Mouse (Mus musculus): ENCODE data around the gene Gpr162. TPM values are rescaled to one million over a fixed set of nuclear protein-coding genes. Genes with fewer than 3 reads are reported as not detected.
A peak's percentile ranks its signal among the peaks of the same experiment; 100 is the strongest.

Gpr162 gene
- polyA plus RNA-seq, 1 experiment from 2014 or later, result 2.9 TPM

DNA sequence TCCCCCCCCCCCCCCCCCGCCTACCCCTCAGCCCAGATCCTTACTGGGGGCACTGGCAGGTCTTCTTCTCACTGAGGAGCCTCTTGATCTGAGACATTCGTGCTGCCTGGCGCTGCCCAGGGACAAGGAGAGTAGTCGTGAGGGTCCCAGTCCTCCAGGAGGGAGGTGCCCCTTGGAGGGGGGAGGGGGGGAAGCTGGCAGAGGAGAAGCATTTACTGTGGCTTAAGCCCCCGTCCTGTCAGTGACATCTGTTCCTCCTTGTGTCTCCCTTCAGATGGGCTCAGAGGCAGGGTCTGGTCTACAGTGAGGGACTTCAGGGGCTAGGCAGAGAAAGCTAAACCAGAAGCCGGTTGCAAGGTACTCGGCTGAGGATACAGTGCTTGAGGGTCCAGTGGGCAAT, 2.8 kb upstream of the Gpr162 start:
- no peak overlapping the region for H3K9ac ChIP-seq
- no peaks in the 10 kb centered on the region for H3K27me3 ChIP-seq
- ATAC-seq (ENCODE audit: insufficient number of reproducible peaks, low FRiP score, low TSS enrichment, low read depth), result no peak
- no peak overlapping the region for H3K27ac ChIP-seq
- WGBS, result 55% methylated on average over 6 of the region's 7 CpGs
- no peaks in the 10 kb centered on the region for H3K9me3 ChIP-seq
- H3K4me1 ChIP-seq, result peaks cover 32% of the 10 kb centered on the region
- H3K36me3 ChIP-seq, result no peaks in the 10 kb centered on the region
- H3K4me2 ChIP-seq, result no peak overlapping the region
- no peak overlapping the region for H3K4me3 ChIP-seq

DNA sequence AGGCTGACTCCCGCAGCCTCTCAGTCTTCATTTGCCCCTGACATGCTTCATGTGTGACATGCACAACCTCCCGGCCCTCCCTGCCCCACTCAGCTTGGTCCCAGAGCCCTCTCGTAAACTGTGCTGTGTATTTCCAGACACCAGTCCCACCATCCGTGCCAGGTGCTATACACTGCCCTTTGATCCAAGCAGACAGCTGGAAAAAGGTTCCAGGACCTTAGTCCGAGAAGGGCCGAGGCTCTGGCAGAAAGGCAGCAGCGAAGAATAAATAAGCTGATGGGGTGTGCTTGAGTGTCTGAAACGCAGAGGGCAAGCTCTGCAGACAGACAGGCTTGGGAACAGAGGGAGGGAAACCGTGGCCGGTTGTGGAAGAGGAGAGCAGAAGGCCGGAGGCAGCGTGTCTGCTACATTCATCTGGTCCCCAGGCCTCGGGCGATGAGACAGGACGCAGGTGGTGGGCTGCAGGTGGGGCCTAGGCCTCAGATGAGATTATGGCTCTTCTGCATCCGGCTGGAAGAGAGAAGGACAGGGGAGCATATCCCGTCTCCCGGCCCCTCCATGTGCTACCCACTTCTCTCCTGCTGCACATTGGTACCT, 2.1 kb upstream of the Gpr162 start:
- Histone ChIP-seq H3K4me3 (no peak overlapping the region), H3K4me2 (no peak overlapping the region), H3K4me1 (peaks cover 39% of the 10 kb centered on the region), H3K27me3 (no peaks in the 10 kb centered on the region), H3K36me3 (no peaks in the 10 kb centered on the region), H3K9ac (no peak overlapping the region), H3K9me3 (no peaks in the 10 kb centered on the region), H3K27ac (no peak overlapping the region)
- WGBS, result 30% methylated on average over 17 of the region's 18 CpGs
- no peak for ATAC-seq (ENCODE audit: insufficient number of reproducible peaks, low FRiP score, low TSS enrichment, low read depth)

DNA sequence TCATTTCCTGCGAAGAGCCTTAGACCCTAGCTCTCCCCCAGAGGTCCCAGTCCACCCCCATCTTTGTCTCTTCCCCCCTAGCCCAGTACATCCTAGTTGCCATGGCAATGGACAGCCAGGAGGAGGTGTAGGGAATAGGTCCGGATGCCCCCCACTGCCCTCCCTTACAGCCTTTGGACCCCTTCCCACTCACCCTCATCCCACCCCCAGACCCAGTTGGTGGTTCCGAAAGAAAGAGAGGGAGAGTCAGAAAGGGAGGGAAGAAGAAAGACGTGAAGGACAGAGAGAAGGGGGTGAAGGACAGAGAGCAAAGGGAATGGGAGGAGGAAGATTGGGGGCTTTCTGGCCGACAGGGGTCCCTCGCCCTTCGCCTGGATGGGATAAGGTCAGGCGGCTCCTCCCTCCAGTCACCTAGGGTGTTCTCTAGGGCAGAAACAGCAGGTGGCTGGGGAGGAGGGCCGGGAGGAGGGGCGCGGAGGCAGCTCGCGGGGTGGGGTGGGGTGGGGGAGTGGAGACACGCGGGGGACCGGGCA, 592 bp downstream of the Gpr162 start:
- H3K27me3 ChIP-seq, result no peaks in the 10 kb centered on the region
- H3K4me2 ChIP-seq, result peak overlapping the region; percentile 93
- H3K9me3 ChIP-seq, result no peaks in the 10 kb centered on the region
- H3K36me3 ChIP-seq, result no peaks in the 10 kb centered on the region
- peaks cover 57% of the 10 kb centered on the region for H3K4me1 ChIP-seq
- under 1% methylated on average over 10 of the region's 16 CpGs for WGBS
- no peak overlapping the region for H3K9ac ChIP-seq
- H3K4me3 ChIP-seq, result peak overlapping the region; percentile 52
- peak overlapping the region; percentile 22; the same call in 1 of the 2 replicates for H3K27ac ChIP-seq
- ATAC-seq (ENCODE audit: insufficient number of reproducible peaks, low FRiP score, low TSS enrichment, low read depth), result no peak

DNA sequence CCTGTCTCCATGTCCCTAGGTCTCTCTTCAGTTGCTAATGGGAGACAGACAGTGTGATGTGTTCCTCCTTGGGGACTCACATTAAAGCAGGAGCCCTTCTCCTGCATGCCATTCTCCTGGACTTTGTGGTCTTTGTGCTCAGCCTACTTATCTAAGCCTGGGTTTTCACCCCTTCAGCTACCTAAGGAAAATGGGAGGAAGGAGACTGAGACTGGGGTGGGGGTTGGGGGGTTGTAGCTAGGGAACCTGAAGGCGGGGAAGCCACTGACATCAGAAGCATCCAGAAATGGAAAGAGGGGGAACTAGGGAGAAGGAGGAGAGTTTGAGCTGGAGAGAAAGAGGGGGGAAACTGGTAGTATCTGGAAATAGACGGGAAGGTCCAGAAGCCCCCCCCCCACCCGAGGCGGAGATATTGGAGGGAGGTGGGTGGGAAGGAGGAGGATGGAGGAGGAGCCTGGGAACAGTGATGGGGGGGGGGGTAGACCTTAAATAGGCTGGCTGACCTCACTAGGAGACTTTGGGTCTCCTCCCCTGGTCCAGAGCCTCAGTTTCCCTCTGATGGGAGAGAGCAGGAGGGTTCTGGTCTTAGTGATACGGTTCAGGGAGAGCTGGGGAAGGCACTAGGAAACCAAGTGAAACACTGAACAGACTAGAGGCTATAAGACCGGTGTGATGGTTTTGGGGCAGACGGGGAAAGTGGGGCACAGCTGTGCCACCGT, 1.2 kb downstream of the Gpr162 start:
- no peaks in the 10 kb centered on the region for H3K27me3 ChIP-seq
- peak overlapping the region; percentile 52 for H3K4me3 ChIP-seq
- WGBS, result 9% methylated on average over 8 of the region's 8 CpGs
- no peaks in the 10 kb centered on the region for H3K36me3 ChIP-seq
- H3K4me1 ChIP-seq, result peaks cover 63% of the 10 kb centered on the region
- H3K27ac ChIP-seq, result no peak overlapping the region
- no peak overlapping the region for H3K9ac ChIP-seq
- H3K9me3 ChIP-seq, result no peaks in the 10 kb centered on the region
- peak overlapping the region; percentile 93 for H3K4me2 ChIP-seq
- ATAC-seq (ENCODE audit: insufficient number of reproducible peaks, low FRiP score, low TSS enrichment, low read depth), result no peak

DNA sequence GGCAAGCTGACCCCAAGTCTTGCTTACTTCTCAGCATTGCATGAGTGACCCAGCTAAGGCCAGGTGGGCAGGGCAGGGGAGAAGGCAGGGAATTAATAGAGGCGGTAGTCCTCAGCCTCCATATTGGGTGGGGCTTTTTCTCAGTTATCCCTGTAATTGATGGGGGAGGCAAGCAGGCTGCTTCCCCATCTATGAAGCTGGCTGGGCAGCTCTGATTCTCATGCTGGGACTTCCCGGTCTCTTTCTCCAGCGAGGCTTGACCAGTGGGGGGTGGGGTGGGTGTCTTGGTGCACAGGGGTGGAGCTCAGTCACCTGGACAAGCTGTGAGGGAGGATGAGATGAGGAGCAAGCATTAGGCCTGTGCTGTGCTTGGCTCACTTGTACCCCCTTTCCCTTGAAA, 2.0 kb downstream of the Gpr162 start:
- no peak for ATAC-seq (ENCODE audit: insufficient number of reproducible peaks, low FRiP score, low TSS enrichment, low read depth)
- no peak overlapping the region for H3K4me2 ChIP-seq
- no peak overlapping the region for H3K4me3 ChIP-seq
- no peaks in the 10 kb centered on the region for H3K9me3 ChIP-seq
- H3K4me1 ChIP-seq, result peaks cover 63% of the 10 kb centered on the region
- WGBS, result 43% methylated on average over 3 of the region's 3 CpGs
- H3K27ac ChIP-seq, result no peak overlapping the region
- no peak overlapping the region for H3K9ac ChIP-seq
- no peaks in the 10 kb centered on the region for H3K36me3 ChIP-seq
- H3K27me3 ChIP-seq, result no peaks in the 10 kb centered on the region

DNA sequence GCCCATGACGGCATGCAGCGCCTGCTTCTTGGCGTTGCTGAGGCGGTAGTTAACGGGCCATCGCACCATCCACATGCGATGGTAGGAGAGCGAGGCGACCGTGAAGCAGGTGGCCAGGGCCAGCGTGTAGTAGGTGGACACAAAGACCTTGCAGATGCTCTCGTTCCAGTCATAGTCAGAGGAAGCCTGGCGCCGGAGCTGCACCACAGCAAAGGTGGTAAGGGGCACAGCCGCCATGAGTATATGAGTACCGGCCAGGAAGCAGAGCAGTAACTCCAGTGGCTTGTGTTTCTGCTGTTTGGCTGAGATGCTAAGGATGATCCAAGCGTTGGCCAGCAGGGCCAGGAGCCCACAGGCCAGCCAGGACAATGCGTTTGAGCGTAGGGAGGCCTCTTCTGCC, 2.5 kb downstream of the Gpr162 start:
- no peak overlapping the region for H3K27ac ChIP-seq
- no peaks in the 10 kb centered on the region for H3K9me3 ChIP-seq
- no peak for ATAC-seq (ENCODE audit: insufficient number of reproducible peaks, low FRiP score, low TSS enrichment, low read depth)
- H3K36me3 ChIP-seq, result no peaks in the 10 kb centered on the region
- H3K9ac ChIP-seq, result no peak overlapping the region
- no peaks in the 10 kb centered on the region for H3K27me3 ChIP-seq
- no peak overlapping the region for H3K4me2 ChIP-seq
- H3K4me1 ChIP-seq, result peaks cover 66% of the 10 kb centered on the region
- WGBS, result 83% methylated on average over 19 of the region's 19 CpGs
- H3K4me3 ChIP-seq, result no peak overlapping the region

DNA sequence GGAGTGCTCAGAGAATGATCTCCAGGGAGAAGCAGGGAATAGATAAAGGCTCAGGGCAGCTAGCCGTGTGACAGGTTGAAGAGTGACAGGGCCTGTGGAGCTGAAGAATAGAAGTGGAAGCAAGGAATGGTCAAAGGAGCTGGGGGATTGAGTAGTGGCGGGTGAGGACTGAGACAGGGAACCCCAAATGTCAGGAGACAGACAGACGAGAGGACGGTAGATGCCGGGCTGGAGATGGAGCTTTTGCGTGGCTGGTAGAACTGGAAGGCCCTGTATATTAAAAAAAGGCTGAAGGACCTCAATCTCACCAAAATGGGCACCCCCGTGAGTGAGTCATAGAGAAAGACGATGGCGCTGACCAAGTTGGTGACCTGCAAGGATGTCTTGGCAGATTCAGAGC, 3.3 kb downstream of the Gpr162 start:
- 86% methylated on average over 9 of the region's 9 CpGs for WGBS
- Histone ChIP-seq H3K36me3 (no peaks in the 10 kb centered on the region), H3K9me3 (no peaks in the 10 kb centered on the region), H3K9ac (no peak overlapping the region), H3K27ac (peak overlapping the region; percentile 27; the same call in 1 of the 2 replicates), H3K4me3 (no peak overlapping the region), H3K4me2 (no peak overlapping the region), H3K4me1 (peaks cover 68% of the 10 kb centered on the region), H3K27me3 (no peaks in the 10 kb centered on the region)
- no peak for ATAC-seq (ENCODE audit: insufficient number of reproducible peaks, low FRiP score, low TSS enrichment, low read depth)

DNA sequence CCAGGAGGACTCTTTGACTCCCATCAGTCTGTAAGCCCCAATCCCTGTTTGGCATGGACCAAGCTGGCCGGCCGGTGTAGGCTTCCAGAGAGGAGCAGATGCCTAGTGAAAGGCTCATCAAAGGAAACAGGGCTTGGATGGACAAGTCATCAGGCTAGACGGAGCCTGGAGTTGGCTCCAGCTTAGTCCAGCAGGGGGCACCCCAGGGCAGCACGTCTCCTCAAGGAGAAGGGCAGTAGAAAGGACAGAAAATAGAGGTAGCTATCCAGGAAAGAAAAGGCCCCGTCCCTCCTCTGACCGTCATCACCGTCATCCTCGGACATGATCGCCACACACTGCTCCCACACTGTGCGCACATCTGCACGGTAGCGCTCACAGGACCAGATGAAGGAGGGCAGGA, 4.1 kb downstream of the Gpr162 start:
- H3K27me3 ChIP-seq, result no peaks in the 10 kb centered on the region
- peaks cover 75% of the 10 kb centered on the region for H3K4me1 ChIP-seq
- peak overlapping the region; percentile 27; the same call in 1 of the 2 replicates for H3K27ac ChIP-seq
- peaks cover 3% of the 10 kb centered on the region; the same call in 1 of the 2 replicates for H3K36me3 ChIP-seq
- 0 out of 2 replicates have a peak overlapping the region, but pooled peaks have one; percentile 12 for H3K4me2 ChIP-seq
- no peak overlapping the region for H3K4me3 ChIP-seq
- 9% methylated on average over 12 of the region's 12 CpGs for WGBS
- ATAC-seq (ENCODE audit: insufficient number of reproducible peaks, low FRiP score, low TSS enrichment, low read depth), result no peak
- no peaks in the 10 kb centered on the region for H3K9me3 ChIP-seq
- H3K9ac ChIP-seq, result peak overlapping the region; percentile 10; the same call in 1 of the 2 replicates

DNA sequence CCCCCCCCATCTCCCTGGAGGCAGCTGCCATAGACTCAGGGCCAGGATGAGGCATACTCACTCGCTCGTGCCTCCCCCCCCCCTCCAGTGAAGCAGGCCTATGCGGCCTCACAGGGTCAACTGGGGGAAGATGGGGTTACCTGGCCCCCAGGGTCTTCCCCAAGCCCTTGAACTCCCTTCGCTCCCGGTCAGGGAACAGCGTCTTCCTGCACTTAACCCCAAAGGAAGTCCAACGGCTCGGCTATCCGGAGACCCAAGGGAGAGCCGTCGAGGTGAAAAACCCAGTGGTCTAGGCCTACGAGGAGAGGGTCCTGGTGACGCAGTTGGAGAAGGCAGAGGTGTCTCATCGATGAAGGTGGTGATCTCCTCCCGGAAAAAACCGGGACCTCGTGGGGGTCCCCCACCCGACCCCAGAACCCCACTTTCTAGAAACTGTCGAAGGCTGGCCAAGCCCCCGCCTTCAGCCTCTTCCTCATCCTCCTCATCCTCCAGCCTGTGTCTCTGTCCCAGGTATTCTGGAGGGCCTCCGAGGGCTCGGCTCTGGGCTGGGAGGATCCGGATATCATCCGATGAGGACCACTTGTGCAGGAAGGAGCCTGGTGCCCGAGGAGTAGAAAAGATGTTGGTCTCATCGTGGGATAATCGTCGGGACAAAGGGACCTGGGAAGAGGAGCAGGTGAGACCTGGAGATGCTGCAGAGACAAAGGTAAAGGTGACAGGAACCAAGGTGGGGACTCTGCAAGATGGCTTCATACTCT, 5.0 kb downstream of the Gpr162 start:
- Histone ChIP-seq H3K27me3 (no peaks in the 10 kb centered on the region), H3K36me3 (peaks cover 10% of the 10 kb centered on the region; the same call in 1 of the 2 replicates), H3K4me2 (peak overlapping the region; percentile 69), H3K4me3 (peak overlapping the region; percentile 87), H3K27ac (no peak overlapping the region), H3K9me3 (no peaks in the 10 kb centered on the region), H3K9ac (no peak overlapping the region), H3K4me1 (peaks cover 71% of the 10 kb centered on the region)
- WGBS, result 74% methylated on average over 27 of the region's 28 CpGs
- no peak for ATAC-seq (ENCODE audit: insufficient number of reproducible peaks, low FRiP score, low TSS enrichment, low read depth)

DNA sequence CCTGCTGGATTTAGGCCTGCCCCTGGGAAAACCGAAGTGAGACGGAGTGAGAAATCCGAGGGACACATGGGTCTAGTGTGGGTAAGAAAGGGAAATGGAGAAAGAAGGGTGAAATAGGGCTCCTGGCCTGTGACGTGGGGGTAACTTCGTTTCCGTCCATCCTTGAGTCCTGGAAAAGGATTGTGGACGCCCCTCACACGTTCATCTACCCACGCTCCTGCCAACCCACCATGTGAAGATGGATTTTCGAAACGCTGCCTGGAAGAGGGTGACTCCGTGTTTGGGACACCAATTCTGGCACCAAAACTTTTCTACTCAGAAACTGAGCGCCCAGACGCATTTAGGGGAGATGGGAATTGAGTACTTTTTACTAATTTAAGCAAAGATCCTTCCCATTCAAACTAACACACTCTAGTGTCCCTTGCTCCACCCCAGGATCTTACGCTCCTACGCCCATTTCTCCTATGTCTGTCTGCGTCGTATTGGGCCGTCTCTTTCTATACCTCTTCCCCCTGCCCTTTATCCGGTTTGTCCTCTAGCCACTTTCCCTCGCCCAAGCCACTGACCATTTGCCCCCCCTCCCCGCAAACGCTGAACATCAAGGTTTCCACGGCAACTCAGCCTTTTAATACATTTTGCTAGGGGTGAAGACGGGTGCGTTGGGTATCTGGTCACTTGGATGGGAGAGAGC, 5.8 kb downstream of the Gpr162 start:
- Histone ChIP-seq H3K4me3 (peak overlapping the region; percentile 87), H3K9ac (peak overlapping the region; percentile 8; the same call in 1 of the 2 replicates), H3K27me3 (no peaks in the 10 kb centered on the region), H3K9me3 (no peaks in the 10 kb centered on the region), H3K4me2 (peak overlapping the region; percentile 69), H3K36me3 (peaks cover 17% of the 10 kb centered on the region), H3K27ac (peak overlapping the region; percentile 99), H3K4me1 (peaks cover 63% of the 10 kb centered on the region)
- ATAC-seq (ENCODE audit: insufficient number of reproducible peaks, low FRiP score, low TSS enrichment, low read depth), result no peak
- 21% methylated on average over 26 of the region's 26 CpGs for WGBS
